Mouse (Mus musculus) liver, adult (tissue): ENCODE measurements around the gene Ncam1.

Experiments used
- GATA4 ChIP-seq: IDR thresholded peaks from 2 replicates; pipeline ENCODE4 v1.6.1; 2014; ENCODE audit warnings: mild to moderate bottlenecking, low read length; ENCODE audit not compliant: insufficient replicate concordance

Ncam1 gene

DNA sequence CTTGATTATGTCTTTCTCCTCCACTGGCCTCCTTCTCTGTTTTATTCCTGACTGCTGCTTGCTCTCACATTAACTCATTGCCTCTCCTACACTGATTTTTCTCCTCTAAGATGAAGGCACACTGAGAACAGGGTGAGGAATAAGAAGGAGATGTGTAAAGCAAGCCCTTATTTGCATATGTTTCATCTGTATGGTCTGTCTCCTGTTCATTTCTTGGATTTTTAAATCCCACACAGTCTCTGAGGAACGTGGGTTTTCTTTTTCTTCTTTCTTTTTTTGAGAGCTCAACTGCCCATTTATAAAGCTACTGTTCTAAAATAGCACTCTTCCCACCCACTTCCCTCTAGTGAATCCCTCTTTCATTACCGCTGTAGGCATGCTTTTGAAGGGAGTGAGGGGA is 206.7 kb downstream of the Ncam1 start:
- TF ChIP-seq GATA4: no peak

DNA sequence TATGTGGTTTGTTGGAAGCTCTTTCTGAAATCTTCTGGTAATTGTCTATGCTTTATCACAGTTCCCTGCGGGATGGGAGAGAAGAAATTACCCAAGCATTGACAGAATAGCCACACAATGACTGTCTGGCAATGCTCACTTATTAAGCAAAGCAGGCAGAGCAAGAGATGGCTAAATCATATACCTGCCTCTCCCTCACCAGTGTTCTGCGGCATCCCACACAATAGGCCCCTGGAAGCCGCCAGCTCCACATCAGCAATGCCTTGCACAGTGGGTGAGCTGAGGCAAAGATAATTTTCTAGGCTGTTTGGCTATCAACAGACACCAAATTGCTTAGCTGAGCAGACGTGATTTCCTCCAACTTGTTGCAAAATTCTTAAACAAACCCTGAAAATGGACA is 208.5 kb downstream of the Ncam1 start:
- TF ChIP-seq GATA4: no peak

DNA sequence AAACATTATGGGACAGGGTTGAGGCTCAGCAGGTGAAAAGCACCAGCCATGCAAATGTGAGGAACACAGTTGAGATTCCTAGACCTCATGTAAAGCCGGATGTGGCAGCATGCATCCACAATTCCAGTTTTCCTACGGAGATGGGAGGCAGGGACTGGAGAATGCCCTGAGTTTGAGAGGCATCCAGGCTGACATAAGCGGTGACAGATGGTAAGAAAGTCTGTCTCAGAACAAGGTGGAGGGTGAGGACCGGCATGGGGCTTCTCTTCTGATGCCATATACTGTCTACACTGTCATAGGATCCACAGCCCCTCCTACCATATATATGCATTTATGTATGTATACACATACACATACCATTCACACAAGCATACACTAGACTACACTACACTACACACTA is 221.6 kb downstream of the Ncam1 start:
- no peak for TF ChIP-seq GATA4

DNA sequence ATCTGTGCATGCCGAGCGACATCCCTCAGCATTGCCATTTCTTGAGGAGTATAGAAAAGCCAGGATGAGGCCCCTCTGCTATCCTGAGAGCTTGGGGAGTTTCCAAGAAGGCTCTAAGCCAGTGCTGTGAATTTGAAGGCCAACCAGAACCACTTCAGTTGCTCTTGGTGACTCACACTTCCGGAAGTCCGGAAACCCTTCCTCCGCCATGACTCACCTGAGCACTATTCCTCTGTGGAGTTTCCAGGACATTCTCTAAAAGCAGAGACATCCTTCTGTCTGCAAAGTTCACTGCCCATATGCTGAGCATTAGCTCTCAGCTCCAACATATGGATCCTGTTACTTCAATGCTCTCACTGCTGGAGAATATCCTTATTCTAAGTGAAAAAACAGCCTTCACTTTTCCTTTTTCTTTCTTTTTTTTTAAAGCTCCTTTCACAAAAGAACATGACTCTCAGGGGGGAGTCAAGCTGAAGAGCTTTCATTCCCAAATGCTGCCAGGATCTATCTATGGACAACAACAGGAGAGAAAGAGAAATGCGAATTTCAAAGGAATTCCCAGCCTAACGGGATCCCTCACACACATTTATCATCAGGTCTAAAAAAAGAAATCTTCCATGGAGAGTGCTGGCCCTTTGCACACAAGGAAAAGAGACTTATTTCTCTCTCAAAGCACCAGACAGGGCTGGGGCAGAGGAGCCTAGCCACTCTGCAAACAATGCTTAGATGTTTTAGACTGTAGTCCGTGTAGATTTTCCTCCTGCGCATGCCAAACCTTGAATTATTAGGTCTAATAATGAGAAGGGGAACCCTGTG is 226.8 kb downstream of the Ncam1 start:
- TF ChIP-seq GATA4: no peak

DNA sequence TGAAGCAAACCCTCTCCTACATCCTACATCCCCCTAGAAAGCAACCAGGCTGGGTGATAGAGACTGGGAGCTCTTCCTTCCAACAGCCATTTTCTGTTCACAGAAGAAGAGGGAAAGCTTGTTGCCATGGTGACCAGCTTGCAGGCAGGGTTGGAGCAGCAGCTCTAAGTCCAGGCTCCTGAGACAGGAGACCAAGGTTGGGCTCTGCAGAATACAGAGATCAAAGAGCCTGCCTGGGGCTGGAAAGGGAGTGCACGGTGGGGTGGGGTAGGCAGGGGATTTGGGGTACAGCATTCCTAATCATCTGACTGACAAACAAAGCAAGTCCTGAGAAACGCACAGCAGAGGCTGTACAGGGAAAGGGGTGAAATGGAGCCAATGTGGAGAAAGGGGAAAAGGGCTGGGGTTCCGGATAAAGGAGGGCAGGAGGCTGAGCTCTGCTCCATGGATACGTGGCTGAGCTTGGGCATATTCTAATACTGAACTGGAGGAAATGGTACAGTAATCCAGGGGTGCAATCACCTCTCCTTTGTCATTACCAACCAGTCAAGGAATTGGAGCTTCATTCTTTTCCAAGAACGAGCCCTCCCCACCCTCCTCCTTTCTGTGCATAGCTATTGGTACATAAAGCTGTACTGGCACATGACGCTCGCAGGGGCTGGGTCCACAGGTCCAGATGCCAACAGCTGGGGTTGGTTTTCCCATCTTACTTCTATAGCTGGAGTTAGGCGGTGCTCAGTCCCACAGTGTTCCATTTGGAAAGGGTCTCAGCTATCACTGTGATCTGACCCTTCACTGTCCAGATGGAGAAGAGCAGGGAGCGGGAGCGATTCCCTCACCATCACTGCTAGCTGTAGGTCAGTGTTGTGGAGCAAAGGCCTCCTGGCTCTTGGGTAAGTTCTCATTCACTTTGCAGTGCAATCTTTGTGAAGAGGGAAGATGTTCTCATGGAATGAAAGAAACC is 227.7 kb downstream of the Ncam1 start:
- TF ChIP-seq GATA4: no peak

DNA sequence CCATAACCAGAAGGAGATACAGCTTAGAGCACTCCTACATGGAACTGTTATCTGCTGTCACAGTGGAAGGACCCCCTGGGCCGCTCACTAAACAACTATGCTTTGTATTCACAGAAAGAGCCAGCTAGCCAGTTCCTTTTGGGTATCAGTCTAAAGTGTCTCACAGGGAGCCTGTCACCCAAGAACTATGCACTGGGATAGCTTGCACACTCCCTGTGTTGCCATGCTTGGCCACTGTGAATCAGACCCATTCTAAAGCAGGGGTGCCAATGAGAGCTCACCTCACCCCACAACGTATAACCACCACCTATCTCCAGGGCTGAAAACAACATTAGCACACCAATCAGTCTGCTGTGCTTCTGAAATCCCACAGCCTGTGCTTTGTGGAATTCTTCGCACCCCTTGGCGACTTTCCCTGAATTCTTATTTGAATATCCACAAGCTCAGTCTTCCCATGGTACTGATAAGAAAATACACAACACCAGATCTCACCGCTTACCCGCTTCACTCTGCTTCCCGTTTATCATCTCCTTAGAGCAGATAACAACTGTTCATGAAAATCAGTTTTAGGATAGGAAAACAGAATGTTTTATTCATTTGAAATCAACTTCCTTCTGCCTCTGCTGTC is 228.6 kb downstream of the Ncam1 start:
- no peak for TF ChIP-seq GATA4

DNA sequence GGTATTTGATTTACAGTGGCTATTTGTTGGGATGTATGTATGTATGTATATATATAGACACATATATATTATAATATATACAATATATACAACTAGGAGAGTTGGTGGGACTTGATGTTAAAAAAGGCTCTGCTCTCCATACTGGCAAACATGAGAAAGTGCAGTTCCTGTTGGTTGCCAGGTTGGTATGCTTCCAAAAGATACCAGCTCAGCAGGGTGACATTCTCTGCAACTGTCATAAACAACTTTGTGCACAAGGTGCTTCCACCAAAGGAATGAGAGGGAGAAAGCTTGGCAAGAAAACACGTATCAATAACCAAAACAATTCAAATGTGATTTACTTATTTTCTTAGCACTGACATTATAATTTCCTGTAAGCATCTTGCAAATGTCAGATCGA is 232.9 kb downstream of the Ncam1 start:
- no peak for TF ChIP-seq GATA4

DNA sequence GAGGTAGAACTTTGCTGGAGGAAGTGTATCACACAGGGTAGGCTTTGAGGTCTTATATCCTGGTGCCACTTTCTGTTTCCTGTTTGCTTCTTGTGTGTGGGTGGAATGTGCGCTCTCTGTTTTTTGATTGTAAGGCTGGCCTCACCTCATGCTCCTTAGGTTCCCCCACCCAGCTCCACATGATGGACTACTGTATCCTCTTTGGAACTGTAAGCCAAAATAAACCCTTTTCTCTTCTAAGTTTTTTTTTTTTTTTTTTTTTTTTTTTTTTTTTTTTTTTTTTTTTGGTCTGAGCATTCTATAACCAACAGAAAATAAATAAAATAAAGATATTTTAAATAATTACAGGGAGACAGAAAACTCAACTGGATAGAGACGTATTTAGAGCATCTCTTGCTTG is 239.8 kb downstream of the Ncam1 start:
- TF ChIP-seq GATA4: no peak

DNA sequence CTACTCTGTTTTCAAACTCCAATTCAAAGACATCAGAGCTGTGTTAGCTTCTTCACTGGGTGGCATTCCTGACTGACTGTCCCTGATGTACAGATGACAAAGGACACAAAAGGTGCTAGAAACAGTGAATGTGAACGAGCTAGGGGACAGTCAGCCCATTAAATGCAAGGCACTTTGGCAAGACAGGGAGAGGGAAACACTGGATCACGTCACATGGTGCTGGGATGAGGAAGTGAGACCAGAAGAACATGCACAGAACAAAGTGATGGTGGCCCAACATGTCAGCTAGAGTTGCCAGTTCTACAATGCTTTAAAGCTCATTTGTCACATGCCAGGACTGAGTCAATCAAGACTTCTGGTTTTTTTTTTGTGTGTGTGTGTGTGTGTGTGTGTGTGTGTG is 247.4 kb downstream of the Ncam1 start:
- no peak for TF ChIP-seq GATA4

DNA sequence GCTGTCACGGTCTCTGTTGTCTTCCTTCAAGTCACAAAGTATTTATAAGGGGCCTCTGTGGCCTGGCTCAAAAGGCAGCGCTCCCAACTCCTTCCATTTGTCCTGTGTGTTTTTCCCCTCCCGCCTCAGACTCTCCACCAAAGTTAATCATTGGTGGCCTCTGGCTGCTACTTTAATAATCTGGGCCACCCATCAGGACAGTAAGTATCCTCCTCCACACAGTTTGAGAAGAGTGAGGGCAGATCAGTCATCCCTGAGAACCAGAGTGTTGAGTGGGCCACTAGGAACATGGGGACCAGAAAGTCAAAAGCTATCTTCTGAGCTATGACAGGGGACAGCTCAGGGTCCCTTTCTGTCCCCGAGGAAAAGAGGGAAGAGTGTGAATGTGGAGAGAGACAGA is 256.1 kb downstream of the Ncam1 start:
- TF ChIP-seq GATA4: no peak

DNA sequence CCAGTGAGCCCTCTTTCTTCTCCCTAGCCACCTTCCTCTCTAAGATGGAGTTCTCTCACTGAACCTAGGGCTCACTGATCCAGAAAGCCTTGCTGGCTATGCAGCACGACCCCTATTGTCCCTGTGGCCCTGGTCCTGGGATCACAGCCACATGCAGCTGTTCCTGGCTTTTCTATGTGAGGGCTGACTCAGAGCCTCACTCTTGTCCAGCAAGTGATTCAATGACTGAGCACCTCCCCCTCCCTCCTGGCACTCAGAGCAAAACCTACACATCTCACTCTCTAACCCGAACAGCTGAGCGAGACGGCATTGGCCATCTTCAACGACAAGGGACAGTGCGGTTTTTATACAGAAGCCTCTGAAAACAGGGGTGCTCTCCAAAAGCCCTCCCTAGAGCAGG is 260.9 kb downstream of the Ncam1 start:
- TF ChIP-seq GATA4: no peak

DNA sequence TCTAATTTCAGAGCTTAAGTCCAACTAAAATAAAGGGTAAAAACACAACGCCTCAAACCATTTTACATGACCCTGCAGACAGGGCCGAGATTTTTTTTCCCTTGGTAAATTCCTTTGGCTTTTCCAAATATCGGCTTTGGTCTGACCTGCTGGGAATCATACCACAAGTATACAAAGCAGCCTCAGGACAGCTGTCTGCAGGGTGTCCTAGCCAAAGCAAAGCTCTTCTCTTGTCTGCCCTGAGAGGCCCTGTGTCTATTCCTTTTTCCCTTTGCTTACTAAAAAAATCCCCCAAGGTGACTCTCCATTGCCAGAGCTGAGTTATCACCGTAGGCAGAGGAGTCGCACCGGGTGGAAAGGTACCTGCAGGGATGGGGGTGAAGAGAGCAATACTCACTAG is 262.1 kb downstream of the Ncam1 start:
- TF ChIP-seq GATA4: no peak

DNA sequence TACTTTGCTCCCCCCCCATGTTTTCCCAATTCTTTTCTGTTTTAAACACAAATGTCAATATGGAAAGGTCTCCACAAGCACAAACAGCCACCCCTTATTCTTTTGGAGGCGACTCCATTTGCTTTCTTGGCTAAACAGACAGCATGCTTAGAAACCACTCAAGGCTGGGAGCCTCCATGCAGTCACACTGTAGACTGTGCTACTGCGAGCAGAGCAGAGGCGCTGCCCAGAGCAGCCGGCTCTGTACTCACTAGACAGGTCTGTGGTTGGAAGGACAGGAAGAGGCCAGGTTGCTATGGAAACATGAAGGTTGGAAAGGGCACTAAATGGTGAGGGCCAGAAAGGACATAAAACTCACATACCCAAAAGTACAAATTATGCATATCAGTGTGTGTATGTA is 263.8 kb downstream of the Ncam1 start:
- TF ChIP-seq GATA4: no peak

DNA sequence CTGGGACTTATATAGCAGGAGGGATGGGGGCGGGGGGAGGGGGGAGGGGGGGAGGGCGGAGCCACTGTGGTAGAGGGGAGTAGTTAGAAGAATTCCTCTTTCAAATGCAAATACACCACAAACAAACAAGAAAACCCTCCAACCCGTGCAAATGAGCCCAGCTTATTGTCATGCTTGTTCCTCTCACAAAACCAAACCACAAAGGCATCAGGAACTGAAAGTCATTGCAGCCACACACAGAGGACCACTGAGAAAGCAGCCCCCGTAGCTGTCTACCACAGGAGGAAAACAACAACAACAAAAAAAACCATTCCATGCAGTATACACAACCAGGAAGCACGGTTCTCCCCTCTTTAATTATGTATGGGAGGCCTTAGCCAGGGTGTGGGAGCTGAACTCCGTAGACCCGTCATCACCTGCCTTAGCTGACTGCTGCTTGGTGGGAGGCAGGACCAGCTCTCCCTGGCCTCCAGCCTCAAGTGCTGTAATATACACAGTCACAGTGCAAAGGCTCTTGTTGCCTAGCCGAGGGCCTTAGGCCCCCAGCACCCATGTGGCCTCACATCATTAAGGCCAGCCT is 264.7 kb downstream of the Ncam1 start:
- TF ChIP-seq GATA4: no peak

DNA sequence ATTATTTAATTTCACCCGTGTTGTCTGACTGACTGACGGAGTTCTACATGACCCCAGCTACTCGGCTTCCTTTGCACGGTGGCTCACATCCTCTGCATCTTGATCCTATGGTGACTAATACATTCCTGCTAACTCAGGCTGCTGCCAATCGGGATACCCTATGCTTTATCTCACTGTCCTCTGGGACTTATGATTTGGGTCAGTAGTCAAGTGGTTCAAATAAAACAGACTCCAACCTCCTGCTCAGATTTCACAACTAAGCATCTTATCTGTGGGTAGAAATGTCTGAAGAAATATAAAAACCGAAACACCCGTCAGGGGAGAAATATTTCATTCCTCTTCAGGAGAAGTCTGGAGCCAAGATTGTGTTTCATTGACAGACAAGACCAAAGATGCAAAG is 265.3 kb downstream of the Ncam1 start:
- no peak for TF ChIP-seq GATA4
